Mouse (Mus musculus): Measurements from ENCODE around the gene Enho.
"Not testable (repeated sequence)": the region's sequence is repeated elsewhere in the genome, so short reads cannot be mapped to it uniquely, and the experiment has no call there.

Enho gene

DNA sequence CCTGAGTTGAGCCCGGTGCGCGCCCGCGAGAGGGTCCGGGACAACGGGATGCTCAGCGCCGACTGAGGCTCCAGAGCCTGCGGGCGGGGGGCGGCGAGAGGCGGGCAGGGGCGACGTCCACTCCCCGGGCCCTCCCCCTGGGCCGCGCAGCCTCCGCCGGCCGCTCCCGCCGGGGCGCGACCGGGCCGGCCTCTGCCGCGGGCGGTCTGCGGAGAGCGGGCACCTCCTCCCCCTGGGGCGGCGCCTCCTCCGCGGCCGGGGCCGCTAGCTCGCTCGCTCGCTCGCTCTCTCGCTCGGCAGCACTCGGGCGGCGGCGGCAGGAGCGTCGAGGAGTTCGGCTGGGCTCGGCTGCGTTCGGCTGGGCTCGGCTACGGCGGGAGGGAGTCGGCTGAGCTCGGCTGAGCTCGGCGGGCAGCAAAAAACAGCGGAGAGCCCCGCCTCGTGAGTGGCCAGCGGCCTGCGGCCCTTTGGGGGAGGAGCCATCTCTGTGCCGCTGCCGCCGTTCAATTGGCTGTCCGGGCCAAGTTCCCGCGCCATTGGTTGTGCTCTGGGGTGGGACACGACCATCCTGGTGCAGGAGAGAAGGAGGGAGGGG is at the start of gene Enho:
Enho (minus strand) TSS at position 412 of the 595 bp plus-strand sequence.
- peak; percentile 92 for DNase-seq (ENCODE audit: low read depth)

- not testable (repeated sequence) for DNase-seq (ENCODE audit: low read depth)
Observed at GRCm38 (mm10) chr4:41688562-41688961, 48.4 kb upstream of the Enho start.

DNA sequence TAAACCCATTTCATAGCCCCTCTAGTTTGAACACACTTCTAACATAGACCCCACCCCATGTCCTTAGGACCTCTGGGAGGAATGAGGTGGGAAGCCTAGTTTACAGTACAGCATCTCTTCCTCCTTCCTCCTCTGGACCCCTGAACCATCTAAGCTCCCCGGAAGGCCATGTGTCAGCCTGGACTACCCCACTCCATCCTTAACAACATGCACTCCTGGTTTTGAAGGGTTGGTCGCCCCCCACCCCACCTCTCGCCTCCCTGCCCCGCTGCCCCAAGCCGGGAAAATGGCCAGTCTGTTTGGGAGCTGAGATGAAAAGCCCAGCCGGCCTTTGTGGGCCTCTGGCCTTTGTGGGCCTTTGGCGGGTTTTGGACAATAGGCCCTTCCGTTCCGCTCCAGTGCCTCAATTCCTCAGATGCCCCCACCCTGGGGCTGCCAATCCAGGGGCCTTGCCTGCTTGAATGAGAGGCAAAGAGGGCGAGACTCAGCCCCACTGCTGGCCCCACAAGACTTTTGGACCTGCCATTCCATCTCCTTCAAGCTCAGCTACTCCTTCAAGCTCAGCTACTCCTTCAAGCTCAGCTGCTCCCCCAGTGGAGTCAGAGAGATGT is 45.9 kb upstream of the Enho start:
- DNase-seq (ENCODE audit: low read depth): not testable (repeated sequence)

DNA sequence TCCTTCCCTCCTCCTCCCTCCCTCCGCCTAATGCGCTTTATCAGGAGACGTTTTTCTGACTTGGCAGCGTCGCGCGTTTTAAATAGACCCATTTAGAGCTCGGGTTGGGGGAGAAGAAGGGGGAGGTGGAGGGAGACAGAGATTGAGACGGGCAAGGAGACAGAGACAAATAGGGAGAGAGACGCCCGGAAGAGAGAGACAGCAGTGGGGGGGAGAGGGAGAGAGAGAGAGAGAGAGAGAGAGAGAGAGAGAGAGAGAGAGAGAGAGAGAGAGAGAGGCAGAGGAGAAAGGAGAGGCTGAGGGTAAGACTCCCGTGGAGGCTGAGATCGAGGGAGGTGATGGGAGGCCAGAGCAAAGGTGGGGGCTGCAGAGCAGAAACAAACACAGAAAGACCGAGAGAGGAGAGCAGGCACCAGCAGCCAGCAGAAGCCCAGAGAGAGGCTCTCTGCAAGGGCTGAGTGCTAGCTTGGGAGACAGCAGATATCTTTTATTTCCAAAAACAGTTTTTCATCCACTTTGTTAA is 44.9 kb upstream of the Enho start:
- not testable (repeated sequence) for DNase-seq (ENCODE audit: low read depth)

GRCm38 (mm10) chr4:41684131-41684930 is 44.2 kb upstream of the Enho start:
- DNase-seq (ENCODE audit: low read depth): not testable (repeated sequence)

GRCm38 (mm10) chr4:41683303-41683702 is 43.2 kb upstream of the Enho start:
- not testable (repeated sequence) for DNase-seq (ENCODE audit: low read depth)

DNA sequence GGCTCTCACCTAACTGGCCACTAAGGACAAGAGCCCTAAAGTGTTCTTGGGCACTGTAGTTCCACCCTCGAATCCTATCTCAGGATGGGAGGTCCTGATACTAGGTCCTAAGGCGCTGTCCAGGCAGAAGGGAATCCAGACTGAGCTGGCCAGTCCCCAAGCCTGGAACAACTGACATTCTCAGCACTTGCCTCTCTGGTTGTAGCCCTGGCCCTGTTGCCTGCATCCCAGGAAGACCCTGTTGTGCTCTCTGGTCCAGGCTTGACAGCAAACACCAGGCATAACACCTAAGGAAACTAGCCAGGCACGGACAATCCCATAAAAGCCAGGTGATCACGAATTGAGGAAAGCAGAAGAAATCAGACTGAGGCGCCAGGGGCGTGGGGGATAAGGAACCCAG is 42.7 kb upstream of the Enho start:
- DNase-seq (ENCODE audit: low read depth): no peak

GRCm38 (mm10) chr4:41681947-41682346 is 41.8 kb upstream of the Enho start:
- no peak for DNase-seq (ENCODE audit: low read depth)

GRCm38 (mm10) chr4:41681176-41681575 is 41.1 kb upstream of the Enho start:
- no peak for DNase-seq (ENCODE audit: low read depth)

- DNase-seq (ENCODE audit: low read depth): no peak
Observed at GRCm38 (mm10) chr4:41679291-41679690, 39.2 kb upstream of the Enho start.

- DNase-seq (ENCODE audit: low read depth): no peak
Observed at GRCm38 (mm10) chr4:41678863-41679262, 38.7 kb upstream of the Enho start.

- no peak for DNase-seq (ENCODE audit: low read depth)
Observed at GRCm38 (mm10) chr4:41677006-41677629, 37.0 kb upstream of the Enho start.

DNA sequence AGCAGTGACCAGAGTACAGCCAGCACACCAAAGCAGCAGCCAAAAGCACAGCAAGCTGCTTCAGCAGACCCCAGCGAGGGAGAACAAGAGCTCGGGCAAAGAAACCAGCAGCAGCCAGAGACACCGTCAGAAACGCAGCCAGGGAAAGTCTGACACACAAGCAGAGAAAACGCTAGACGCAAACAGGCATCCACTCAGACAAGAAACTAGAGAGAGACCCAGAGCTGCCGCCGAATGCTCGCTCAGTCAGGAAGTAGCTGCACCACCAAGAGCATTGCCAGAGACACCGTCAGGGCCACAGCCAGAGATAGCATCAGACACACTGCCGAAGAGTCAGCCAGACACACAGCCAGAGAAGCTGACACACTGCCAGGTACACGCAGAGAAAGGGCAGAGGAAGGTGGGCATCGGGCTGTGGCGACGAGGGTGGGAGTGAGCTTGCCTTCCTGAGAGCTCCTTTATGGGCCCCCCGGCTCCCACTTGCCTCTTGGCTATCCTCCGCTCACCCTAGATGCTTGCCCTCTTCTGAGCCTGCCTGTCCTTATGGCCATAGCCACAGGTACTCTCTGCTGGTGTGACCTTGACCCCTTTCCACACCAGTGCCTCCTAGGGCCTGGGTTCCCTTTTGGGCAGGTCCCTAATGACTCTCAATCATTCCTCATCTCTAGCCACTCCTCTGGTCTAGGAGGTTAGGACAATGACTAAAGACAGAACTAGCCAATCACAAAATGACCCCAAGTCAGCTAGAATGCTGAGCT is 36.3 kb upstream of the Enho start:
- DNase-seq (ENCODE audit: low read depth): no peak

DNA sequence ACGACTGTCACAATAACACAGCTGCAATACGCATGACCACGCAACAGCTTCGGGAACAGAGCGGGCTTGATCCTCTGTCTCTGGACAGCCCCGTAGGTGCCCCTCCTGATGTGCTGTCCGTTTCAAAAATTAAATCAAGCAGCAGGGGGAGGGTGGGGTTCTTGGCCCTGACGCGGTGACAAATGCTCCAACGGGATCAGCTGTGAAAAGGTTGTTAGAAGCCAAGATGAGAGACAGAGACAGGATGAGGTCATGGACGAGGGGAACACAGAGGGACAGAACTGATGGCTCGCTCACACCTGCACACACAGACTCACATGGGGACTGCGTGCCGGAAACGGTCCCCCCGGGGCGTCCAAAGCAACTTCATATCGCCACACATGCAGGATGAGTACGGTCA is 33.1 kb upstream of the Enho start:
- no peak for DNase-seq (ENCODE audit: low read depth)

- DNase-seq (ENCODE audit: low read depth): no peak
Observed at GRCm38 (mm10) chr4:41672522-41672963, 32.4 kb upstream of the Enho start.

GRCm38 (mm10) chr4:41671963-41672480 is 31.9 kb upstream of the Enho start:
- no peak for DNase-seq (ENCODE audit: low read depth)

- no peak for DNase-seq (ENCODE audit: low read depth)
Observed at GRCm38 (mm10) chr4:41671500-41671899, 31.4 kb upstream of the Enho start.

- no peak for DNase-seq (ENCODE audit: low read depth)
Observed at GRCm38 (mm10) chr4:41670836-41671235, 30.7 kb upstream of the Enho start.

GRCm38 (mm10) chr4:41666646-41667045 is 26.5 kb upstream of the Enho start:
- DNase-seq (ENCODE audit: low read depth): no peak

GRCm38 (mm10) chr4:41665009-41665675 is 25.0 kb upstream of the Enho start:
- no peak for DNase-seq (ENCODE audit: low read depth)

GRCm38 (mm10) chr4:41664533-41664932 is 24.4 kb upstream of the Enho start:
- DNase-seq (ENCODE audit: low read depth): peak; percentile 29

Measured in induced T-regulatory cell, adult 2 months (primary cell).